Mouse (Mus musculus) forebrain, embryonic 15.5 days (tissue): Measurements from ENCODE around the gene Triml1. TPM values are rescaled to one million over a fixed set of nuclear protein-coding genes. Genes with fewer than 3 reads are reported as not detected.
A peak's percentile ranks its signal among the peaks of the same experiment; 100 is the strongest.

Source experiments
- ATAC-seq: fragments of 200-750 bp; cut with Nextera tagmentation; replicated peaks from 2 replicates; pipeline ENCODE4 v1.8.0; 2017; ENCODE audit warnings: mild to moderate bottlenecking, moderate TSS enrichment, moderate library complexity
- H3K27ac ChIP-seq: fragments of 300-500 bp; sonication (generic); replicated peaks from 2 replicates; pipeline ENCODE4 v1.5.1; 2015; ENCODE audit warnings: mild to moderate bottlenecking, inconsistent platforms
- H3K27me3 ChIP-seq: fragments of 300-500 bp; sonication (generic); 2 replicates; pipeline ENCODE4 v1.6.1; 2015; ENCODE audit warnings: inconsistent platforms
- H3K36me3 ChIP-seq: fragments of 300-500 bp; sonication (generic); 2 replicates; pipeline ENCODE4 v1.6.1; 2015; ENCODE audit warnings: mild to moderate bottlenecking, inconsistent platforms
- H3K4me1 ChIP-seq: fragments of 300-500 bp; sonication (generic); 2 replicates; pipeline ENCODE4 v1.6.1; 2015; ENCODE audit warnings: inconsistent platforms
- H3K4me2 ChIP-seq: fragments of 300-500 bp; sonication (generic); replicated peaks from 2 replicates; pipeline ENCODE4 v1.6.1; 2015; ENCODE audit warnings: mild to moderate bottlenecking, inconsistent platforms
- H3K4me3 ChIP-seq: fragments of 300-500 bp; sonication (generic); 2 replicates; pipeline ENCODE4 v1.5.1; 2015; ENCODE audit warnings: mild to moderate bottlenecking, inconsistent platforms
- H3K9ac ChIP-seq: fragments of 300-500 bp; sonication (generic); replicated peaks from 2 replicates; pipeline ENCODE4 v1.6.1; 2015; ENCODE audit warnings: mild to moderate bottlenecking, inconsistent platforms
- H3K9me3 ChIP-seq: fragments of 300-500 bp; sonication (generic); 2 replicates; pipeline ENCODE4 v1.6.1; 2016; ENCODE audit warnings: inconsistent platforms
- WGBS: fragments of 180-500 bp; shearing (Covaris S2); methylation state at CpG from one replicate; pipeline ENCODE4 v1.1.7; 2015; ENCODE audit warnings: mixed read lengths; 5-methylcytosine and 5-hydroxymethylcytosine counted together
- polyA plus RNA-seq: library from polyadenylated mRNA; unstranded; fragments of >200 nt; fragmentation: Nextera tagmentation; extraction: Ambion mirVana; gene quantifications from 2 replicates; pipeline ENCODE4 v1.2.1, GENCODE M21; 2015

Triml1 gene
- polyA plus RNA-seq, result not detected in 2 replicates

- no peak within 1 kb of the TSS for H3K9ac ChIP-seq
- H3K9me3 ChIP-seq, result no peaks in the 10 kb centered on the region
- no peak within 1 kb of the TSS for H3K4me3 ChIP-seq
- no peak within 1 kb of the TSS for H3K4me2 ChIP-seq
- no peaks in the 10 kb centered on the region for H3K4me1 ChIP-seq
- no peaks in the 10 kb centered on the region for H3K27me3 ChIP-seq
- H3K27ac ChIP-seq, result no peak within 1 kb of the TSS
- WGBS, result 76% methylated on average over 2 of the region's 2 CpGs
- ATAC-seq, result no peak
- no peaks in the 10 kb centered on the region for H3K36me3 ChIP-seq
Measured at GRCm38 (mm10) chr8:43141386-43141785, at the start of gene Triml1. Gene Triml1, minus strand, starts transcription at chr8:43141486.

DNA sequence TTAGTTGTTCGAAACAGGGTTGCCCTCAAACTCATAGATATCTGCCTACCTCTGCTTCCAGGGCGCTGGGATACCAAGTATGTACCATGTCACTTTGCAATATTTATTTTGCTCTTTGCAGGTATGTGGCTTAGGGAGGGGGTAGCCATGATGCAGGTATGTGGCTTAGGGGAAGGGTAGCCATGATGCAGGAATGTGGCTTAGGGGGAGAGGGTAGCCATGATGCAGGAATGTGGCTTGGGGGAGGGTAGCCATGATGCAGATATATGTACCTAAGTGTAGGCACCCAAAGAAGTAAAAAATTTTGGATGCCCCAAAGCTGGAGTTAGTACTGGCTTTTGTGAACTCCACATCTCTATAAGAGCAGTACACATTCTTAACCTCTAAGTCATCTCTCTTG, 41.0 kb upstream of the Triml1 start:
- ATAC-seq, result no peak
- 91% methylated on average over 2 of the region's 2 CpGs for whole genome bisulfite sequencing
- no peak overlapping the region for H3K4me2 ChIP-seq
- no peak overlapping the region for H3K9ac ChIP-seq
- H3K36me3 ChIP-seq, result no peaks in the 10 kb centered on the region
- H3K4me1 ChIP-seq, result no peaks in the 10 kb centered on the region
- H3K27ac ChIP-seq, result no peak overlapping the region
- H3K27me3 ChIP-seq, result no peaks in the 10 kb centered on the region
- no peak overlapping the region for H3K4me3 ChIP-seq
- H3K9me3 ChIP-seq, result no peaks in the 10 kb centered on the region

DNA sequence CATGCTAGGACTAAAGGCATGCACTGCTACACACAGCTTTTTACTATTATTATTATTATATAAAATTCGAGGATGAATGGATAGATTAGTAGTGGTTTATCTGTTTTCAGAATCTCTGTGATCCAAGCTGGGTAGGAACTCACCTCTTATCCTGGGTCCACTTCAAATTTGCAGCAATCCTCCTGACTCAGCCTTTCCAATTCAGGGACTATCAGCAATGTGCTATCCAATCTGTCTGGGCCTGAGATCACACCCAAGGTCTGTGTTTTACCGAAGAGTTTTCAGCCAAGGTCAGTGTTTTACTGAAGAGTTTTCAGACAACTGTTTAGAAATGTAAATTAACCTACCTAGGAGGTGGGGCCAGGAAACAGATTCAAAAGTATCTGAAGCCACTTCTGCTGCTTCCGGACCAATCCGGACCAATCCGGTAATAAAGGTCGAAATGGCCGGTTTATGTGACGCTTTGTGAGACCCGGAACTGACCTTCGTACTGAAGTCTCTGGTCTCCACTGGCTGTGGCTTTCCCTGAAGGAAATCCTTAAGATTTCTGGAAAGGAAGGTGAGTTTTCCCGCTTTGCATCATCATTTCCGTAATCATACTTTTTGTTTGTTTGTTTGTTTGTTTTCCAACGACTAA, 38.9 kb upstream of the Triml1 start, which contains the start of gene Triml2:
TSS of gene Triml2 (plus strand) at position 488 of the 637 bp plus-strand sequence.
- Histone ChIP-seq H3K4me1 (no peaks in the 10 kb centered on the region), H3K4me2 (no peak within 1 kb of the TSS)
- 95% methylated on average over 13 of the region's 13 CpGs for WGBS

GRCm38 (mm10) chr8:43179189-43179588, 37.9 kb upstream of the Triml1 start:
- Histone ChIP-seq H3K27me3 (no peaks in the 10 kb centered on the region), H3K4me1 (no peaks in the 10 kb centered on the region), H3K36me3 (no peaks in the 10 kb centered on the region), H3K4me3 (no peak overlapping the region), H3K27ac (no peak overlapping the region), H3K4me2 (no peak overlapping the region), H3K9me3 (no peaks in the 10 kb centered on the region), H3K9ac (no peak overlapping the region)
- 53% methylated on average over 4 of the region's 4 CpGs for WGBS
- no peak for ATAC-seq

More for the DNA sequence above, 38.9 kb upstream of the Triml1 start, which contains the start of gene Triml2:
- Histone ChIP-seq H3K27me3 (no peaks in the 10 kb centered on the region), H3K36me3 (no peaks in the 10 kb centered on the region), H3K9ac (no peak within 1 kb of the TSS), H3K4me3 (no peak within 1 kb of the TSS), H3K27ac (no peak within 1 kb of the TSS), H3K9me3 (no peaks in the 10 kb centered on the region)
- ATAC-seq, result no peak

GRCm38 (mm10) chr8:43178263-43178662, 37.0 kb upstream of the Triml1 start:
- Histone ChIP-seq H3K4me2 (no peak overlapping the region), H3K27me3 (no peaks in the 10 kb centered on the region), H3K4me1 (no peaks in the 10 kb centered on the region), H3K9me3 (no peaks in the 10 kb centered on the region), H3K4me3 (no peak overlapping the region), H3K27ac (no peak overlapping the region), H3K9ac (no peak overlapping the region), H3K36me3 (no peaks in the 10 kb centered on the region)
- no peak for ATAC-seq
- 60% methylated on average over 3 of the region's 3 CpGs for WGBS

GRCm38 (mm10) chr8:43176766-43177486, 35.6 kb upstream of the Triml1 start:
- Histone ChIP-seq H3K4me1 (no peaks in the 10 kb centered on the region), H3K27ac (no peak overlapping the region), H3K36me3 (no peaks in the 10 kb centered on the region), H3K4me2 (no peak overlapping the region), H3K9me3 (no peaks in the 10 kb centered on the region), H3K27me3 (no peaks in the 10 kb centered on the region), H3K9ac (no peak overlapping the region), H3K4me3 (no peak overlapping the region)
- WGBS, result 87% methylated on average over 6 of the region's 6 CpGs
- ATAC-seq, result no peak

- Histone ChIP-seq H3K27me3 (no peaks in the 10 kb centered on the region), H3K4me3 (no peak overlapping the region), H3K4me1 (no peaks in the 10 kb centered on the region), H3K27ac (no peak overlapping the region), H3K4me2 (no peak overlapping the region), H3K36me3 (no peaks in the 10 kb centered on the region), H3K9me3 (no peaks in the 10 kb centered on the region), H3K9ac (no peak overlapping the region)
- WGBS, result 74% methylated on average over 6 of the region's 6 CpGs
- no peak for ATAC-seq
Measured at GRCm38 (mm10) chr8:43169249-43169755, 28.0 kb upstream of the Triml1 start.

DNA sequence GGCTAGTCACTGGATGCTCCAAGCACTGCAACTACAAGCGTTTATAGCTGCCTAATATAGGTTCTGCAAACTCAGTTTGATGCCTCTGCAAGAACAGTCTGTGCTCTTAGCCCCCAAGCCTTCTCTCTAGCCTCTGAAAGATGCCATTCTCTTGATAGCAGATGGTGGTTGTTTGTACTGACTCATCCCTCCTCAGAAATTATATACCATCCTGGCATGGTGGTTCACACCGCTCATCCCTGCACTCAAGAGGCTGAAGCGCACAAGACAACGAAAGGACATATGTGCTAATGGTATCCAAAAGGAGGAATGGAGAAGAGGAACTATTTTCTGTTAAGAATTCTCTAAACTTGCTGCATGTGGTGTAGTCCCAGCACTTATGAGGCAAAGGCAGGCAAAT, 26.8 kb upstream of the Triml1 start:
- no peaks in the 10 kb centered on the region for H3K36me3 ChIP-seq
- H3K9ac ChIP-seq, result no peak overlapping the region
- H3K4me1 ChIP-seq, result no peaks in the 10 kb centered on the region
- ATAC-seq, result no peak
- H3K27ac ChIP-seq, result no peak overlapping the region
- H3K27me3 ChIP-seq, result no peaks in the 10 kb centered on the region
- H3K4me3 ChIP-seq, result no peak overlapping the region
- no peaks in the 10 kb centered on the region for H3K9me3 ChIP-seq
- no peak overlapping the region for H3K4me2 ChIP-seq
- 97% methylated on average over 4 of the region's 4 CpGs for WGBS

- no peaks in the 10 kb centered on the region for H3K27me3 ChIP-seq
- H3K9me3 ChIP-seq, result no peaks in the 10 kb centered on the region
- no peak for ATAC-seq
- H3K36me3 ChIP-seq, result no peaks in the 10 kb centered on the region
- no peaks in the 10 kb centered on the region for H3K4me1 ChIP-seq
- no peak overlapping the region for H3K4me2 ChIP-seq
- no peak overlapping the region for H3K27ac ChIP-seq
- 93% methylated on average over 3 of the region's 3 CpGs for WGBS
- no peak overlapping the region for H3K9ac ChIP-seq
- no peak overlapping the region for H3K4me3 ChIP-seq
Measured at GRCm38 (mm10) chr8:43164453-43164852, 23.2 kb upstream of the Triml1 start.

GRCm38 (mm10) chr8:43163255-43163654, 22.0 kb upstream of the Triml1 start:
- 88% methylated on average over 11 of the region's 11 CpGs for WGBS
- no peak overlapping the region for H3K27ac ChIP-seq
- no peaks in the 10 kb centered on the region for H3K27me3 ChIP-seq
- ATAC-seq, result no peak
- H3K36me3 ChIP-seq, result no peaks in the 10 kb centered on the region
- no peaks in the 10 kb centered on the region for H3K9me3 ChIP-seq
- no peak overlapping the region for H3K9ac ChIP-seq
- no peak overlapping the region for H3K4me3 ChIP-seq
- no peaks in the 10 kb centered on the region for H3K4me1 ChIP-seq
- H3K4me2 ChIP-seq, result no peak overlapping the region

DNA sequence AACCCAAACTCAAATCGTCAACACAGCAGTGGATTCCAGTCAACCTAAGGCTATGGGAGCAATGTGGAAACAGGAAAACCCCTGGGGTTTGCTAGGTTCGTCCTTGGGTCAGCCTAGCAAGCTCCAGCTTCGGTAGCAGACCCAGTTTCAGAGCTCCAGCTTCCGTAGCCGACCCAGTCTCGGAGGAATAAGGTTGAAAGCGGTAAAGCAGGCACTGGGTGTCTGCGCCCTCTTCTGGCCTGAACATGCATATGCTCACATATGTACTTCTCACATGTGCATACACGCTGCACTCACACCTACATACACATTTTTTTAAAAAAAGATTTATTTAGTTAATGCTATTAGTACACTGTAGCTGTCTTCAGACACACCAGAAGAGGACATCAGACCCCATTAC, 8.0 kb upstream of the Triml1 start:
- Histone ChIP-seq H3K9me3 (no peaks in the 10 kb centered on the region), H3K4me3 (no peak overlapping the region), H3K27ac (no peak overlapping the region), H3K4me1 (no peaks in the 10 kb centered on the region), H3K27me3 (no peaks in the 10 kb centered on the region), H3K4me2 (no peak overlapping the region), H3K9ac (no peak overlapping the region), H3K36me3 (no peaks in the 10 kb centered on the region)
- ATAC-seq, result no peak
- 92% methylated on average over 9 of the region's 9 CpGs for WGBS

DNA sequence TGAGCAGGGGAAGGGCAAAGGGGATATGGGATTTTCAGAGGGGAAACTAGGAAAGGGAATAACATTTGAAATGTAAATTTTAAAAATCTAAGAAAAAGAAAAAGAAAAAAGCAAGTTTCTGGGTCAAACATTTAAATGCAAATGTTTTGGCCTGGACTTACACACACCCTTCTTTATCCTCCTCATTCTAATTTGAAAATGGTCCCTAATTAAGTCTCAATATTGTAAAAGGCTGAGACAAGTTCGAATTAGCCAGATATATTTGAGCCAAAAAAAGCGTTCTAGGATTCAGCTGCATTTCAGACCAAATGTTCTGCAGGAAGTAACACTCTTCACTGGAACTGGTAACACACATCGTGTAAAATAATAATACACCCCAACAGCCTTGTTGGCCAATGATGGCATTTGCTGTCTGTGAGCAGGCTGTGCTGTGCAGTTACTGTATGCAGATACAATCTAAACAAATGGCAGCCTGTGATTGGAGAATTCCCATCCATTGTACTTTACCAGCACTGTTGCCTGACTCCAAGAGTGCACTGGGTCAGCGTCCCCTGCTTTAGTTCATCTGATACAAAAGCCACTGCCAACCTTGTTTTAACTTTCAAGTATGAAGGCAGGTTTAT, 30.0 kb downstream of the Triml1 start:
- no peak overlapping the region for H3K27ac ChIP-seq
- no peak overlapping the region for H3K4me2 ChIP-seq
- ATAC-seq, result peak; percentile 66
- no peak overlapping the region for H3K9ac ChIP-seq
- H3K9me3 ChIP-seq, result no peaks in the 10 kb centered on the region
- no peaks in the 10 kb centered on the region for H3K4me1 ChIP-seq
- no peak overlapping the region for H3K4me3 ChIP-seq
- WGBS, result 41% methylated on average over 4 of the region's 4 CpGs
- no peaks in the 10 kb centered on the region for H3K36me3 ChIP-seq
- no peaks in the 10 kb centered on the region for H3K27me3 ChIP-seq
